Mouse (Mus musculus): ENCODE results near the gene Zfp110. TPM values are rescaled to one million over a fixed set of nuclear protein-coding genes. Genes with fewer than 3 reads are reported as not detected.

Zfp110 gene
- polyA plus RNA-seq, 1 experiment from 2014 or later = 39.0 TPM

- Histone ChIP-seq H3K27ac (replicated peaks; ENCODE audit: low read depth, low read length) (no peak within 1 kb of the TSS; the same call in 1 of the 2 replicates), H3K4me3 (ENCODE audit: low read depth, low read length) (peak within 1 kb of the TSS; percentile 73)
- peak; percentile 99 for ATAC-seq (replicated peaks; ENCODE audit: insufficient number of reproducible peaks, low FRiP score, low TSS enrichment, low read depth)
These were observed 46.5 kb downstream of the Zfp110 start, which contains the start of gene Zfp128 for GRCm38 (mm10) chr7:12880911-12881660. Gene Zfp128, plus strand, starts transcription at chr7:12881177.

GRCm38 (mm10) chr7:12886563-12887266 lies 52.2 kb downstream of the Zfp110 start:
- 95% methylated on average over 12 of the region's 12 CpGs for WGBS
- H3K27me3 ChIP-seq (ENCODE audit: control insufficient read depth, insufficient read depth, low read length) = no peaks in the 10 kb centered on the region
- DNase-seq (ENCODE audit: low spot score) (no peak), ATAC-seq (replicated peaks; ENCODE audit: insufficient number of reproducible peaks, low FRiP score, low TSS enrichment, low read depth) (no peak)
- H3K36me3 ChIP-seq (replicated peaks; ENCODE audit: control insufficient read depth, insufficient read depth, low read depth, low read length) = peaks cover 8% of the 10 kb centered on the region
- H3K4me3 ChIP-seq (ENCODE audit: low read depth, low read length) = no peak overlapping the region
- H3K27ac ChIP-seq (replicated peaks; ENCODE audit: low read depth, low read length) = no peak overlapping the region
- H3K9me3 ChIP-seq (replicated peaks; ENCODE audit: control insufficient read depth, low read length) = no peaks in the 10 kb centered on the region
- H3K9ac ChIP-seq (replicated peaks; ENCODE audit: low read length) = no peak overlapping the region
- no peak overlapping the region for H3K4me2 ChIP-seq (ENCODE audit: low read depth, low read length)
- H3K4me1 ChIP-seq (ENCODE audit: control insufficient read depth, insufficient read depth, low read length) = no peaks in the 10 kb centered on the region

More at GRCm38 (mm10) chr7:12880911-12881660, 46.5 kb downstream of the Zfp110 start, which contains the start of gene Zfp128:
- WGBS = under 1% methylated on average over 35 of the region's 35 CpGs
- Histone ChIP-seq H3K27me3 (ENCODE audit: control insufficient read depth, insufficient read depth, low read length) (no peaks in the 10 kb centered on the region), H3K9ac (replicated peaks; ENCODE audit: low read length) (peak within 1 kb of the TSS; percentile 85), H3K4me2 (ENCODE audit: low read depth, low read length) (peak within 1 kb of the TSS; percentile 66), H3K36me3 (replicated peaks; ENCODE audit: control insufficient read depth, insufficient read depth, low read depth, low read length) (no peaks in the 10 kb centered on the region; the same call in 1 of the 2 replicates), H3K9me3 (replicated peaks; ENCODE audit: control insufficient read depth, low read length) (no peaks in the 10 kb centered on the region), H3K4me1 (ENCODE audit: control insufficient read depth, insufficient read depth, low read length) (no peaks in the 10 kb centered on the region)
- DNase-seq (ENCODE audit: low spot score) = peak; percentile 99

DNA sequence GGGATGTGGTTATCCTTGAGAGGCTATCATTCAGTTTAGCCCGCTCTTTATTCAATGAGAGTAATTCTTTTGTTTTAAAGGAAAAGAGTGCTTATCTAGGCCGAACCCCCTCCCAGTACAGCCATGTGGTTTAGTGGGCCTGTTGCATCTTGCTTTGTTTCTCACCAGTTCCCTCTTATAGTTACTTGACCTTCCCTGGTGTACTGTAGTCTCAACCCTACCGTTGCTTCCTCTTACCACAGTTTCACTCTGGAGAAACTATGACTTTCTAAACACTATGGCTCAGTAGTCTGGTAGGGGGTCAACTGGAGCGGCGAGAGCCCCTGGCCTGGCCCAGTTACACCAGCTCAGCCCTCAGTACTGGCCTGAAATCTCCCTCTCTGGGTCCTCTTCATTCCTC lies 53.0 kb downstream of the Zfp110 start:
- no peak overlapping the region for H3K4me3 ChIP-seq (ENCODE audit: low read depth, low read length)
- DNase-seq (ENCODE audit: low spot score) (no peak), ATAC-seq (replicated peaks; ENCODE audit: insufficient number of reproducible peaks, low FRiP score, low TSS enrichment, low read depth) (no peak)
- 87% methylated on average over 5 of the region's 5 CpGs for WGBS
- no peak overlapping the region for H3K9ac ChIP-seq (replicated peaks; ENCODE audit: low read length)
- no peak overlapping the region for H3K27ac ChIP-seq (replicated peaks; ENCODE audit: low read depth, low read length)
- H3K36me3 ChIP-seq (replicated peaks; ENCODE audit: control insufficient read depth, insufficient read depth, low read depth, low read length) = peaks cover 8% of the 10 kb centered on the region
- no peaks in the 10 kb centered on the region for H3K4me1 ChIP-seq (ENCODE audit: control insufficient read depth, insufficient read depth, low read length)
- H3K9me3 ChIP-seq (replicated peaks; ENCODE audit: control insufficient read depth, low read length) = no peaks in the 10 kb centered on the region
- no peaks in the 10 kb centered on the region for H3K27me3 ChIP-seq (ENCODE audit: control insufficient read depth, insufficient read depth, low read length)
- no peak overlapping the region for H3K4me2 ChIP-seq (ENCODE audit: low read depth, low read length)

GRCm38 (mm10) chr7:12890928-12891327 lies 56.4 kb downstream of the Zfp110 start:
- 91% methylated on average over 14 of the region's 14 CpGs for WGBS
- peaks cover 8% of the 10 kb centered on the region for H3K36me3 ChIP-seq (replicated peaks; ENCODE audit: control insufficient read depth, insufficient read depth, low read depth, low read length)
- no peaks in the 10 kb centered on the region for H3K9me3 ChIP-seq (replicated peaks; ENCODE audit: control insufficient read depth, low read length)
- ATAC-seq (replicated peaks; ENCODE audit: insufficient number of reproducible peaks, low FRiP score, low TSS enrichment, low read depth) = no peak
- H3K9ac ChIP-seq (replicated peaks; ENCODE audit: low read length) = no peak overlapping the region
- no peaks in the 10 kb centered on the region for H3K27me3 ChIP-seq (ENCODE audit: control insufficient read depth, insufficient read depth, low read length)
- H3K4me2 ChIP-seq (ENCODE audit: low read depth, low read length) = no peak overlapping the region
- no peak overlapping the region for H3K4me3 ChIP-seq (ENCODE audit: low read depth, low read length)
- no peak overlapping the region for H3K27ac ChIP-seq (replicated peaks; ENCODE audit: low read depth, low read length)
- no peaks in the 10 kb centered on the region for H3K4me1 ChIP-seq (ENCODE audit: control insufficient read depth, insufficient read depth, low read length)
- DNase-seq (ENCODE audit: low spot score) = no peak

DNA sequence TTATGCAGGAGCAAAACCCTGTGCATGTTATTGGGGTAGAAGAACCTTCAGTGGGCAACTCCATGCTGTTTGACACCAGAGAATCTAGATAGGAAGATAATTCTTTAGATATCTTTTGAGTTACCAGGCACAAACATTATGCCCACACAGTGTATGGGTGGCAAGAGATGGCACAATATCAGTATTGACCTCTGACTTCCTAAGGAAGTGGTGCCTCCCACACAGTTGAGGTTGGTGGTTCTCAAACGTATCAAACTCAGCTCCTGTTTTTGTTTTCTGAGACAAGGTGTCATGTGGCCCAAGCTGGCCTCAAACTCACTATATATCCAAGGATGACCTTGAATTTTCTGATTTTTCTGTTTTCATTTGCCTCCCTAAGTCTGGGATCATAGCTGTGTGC lies 56.8 kb downstream of the Zfp110 start:
- Histone ChIP-seq H3K4me1 (ENCODE audit: control insufficient read depth, insufficient read depth, low read length) (no peaks in the 10 kb centered on the region), H3K4me3 (ENCODE audit: low read depth, low read length) (no peak overlapping the region), H3K9me3 (replicated peaks; ENCODE audit: control insufficient read depth, low read length) (no peaks in the 10 kb centered on the region), H3K27ac (replicated peaks; ENCODE audit: low read depth, low read length) (no peak overlapping the region), H3K9ac (replicated peaks; ENCODE audit: low read length) (no peak overlapping the region), H3K27me3 (ENCODE audit: control insufficient read depth, insufficient read depth, low read length) (no peaks in the 10 kb centered on the region), H3K36me3 (replicated peaks; ENCODE audit: control insufficient read depth, insufficient read depth, low read depth, low read length) (peaks cover 8% of the 10 kb centered on the region), H3K4me2 (ENCODE audit: low read depth, low read length) (no peak overlapping the region)
- ATAC-seq (replicated peaks; ENCODE audit: insufficient number of reproducible peaks, low FRiP score, low TSS enrichment, low read depth) = no peak
- DNase-seq (ENCODE audit: low spot score) = no peak
- WGBS = 73% methylated on average over 1 of the region's 1 CpGs

DNA sequence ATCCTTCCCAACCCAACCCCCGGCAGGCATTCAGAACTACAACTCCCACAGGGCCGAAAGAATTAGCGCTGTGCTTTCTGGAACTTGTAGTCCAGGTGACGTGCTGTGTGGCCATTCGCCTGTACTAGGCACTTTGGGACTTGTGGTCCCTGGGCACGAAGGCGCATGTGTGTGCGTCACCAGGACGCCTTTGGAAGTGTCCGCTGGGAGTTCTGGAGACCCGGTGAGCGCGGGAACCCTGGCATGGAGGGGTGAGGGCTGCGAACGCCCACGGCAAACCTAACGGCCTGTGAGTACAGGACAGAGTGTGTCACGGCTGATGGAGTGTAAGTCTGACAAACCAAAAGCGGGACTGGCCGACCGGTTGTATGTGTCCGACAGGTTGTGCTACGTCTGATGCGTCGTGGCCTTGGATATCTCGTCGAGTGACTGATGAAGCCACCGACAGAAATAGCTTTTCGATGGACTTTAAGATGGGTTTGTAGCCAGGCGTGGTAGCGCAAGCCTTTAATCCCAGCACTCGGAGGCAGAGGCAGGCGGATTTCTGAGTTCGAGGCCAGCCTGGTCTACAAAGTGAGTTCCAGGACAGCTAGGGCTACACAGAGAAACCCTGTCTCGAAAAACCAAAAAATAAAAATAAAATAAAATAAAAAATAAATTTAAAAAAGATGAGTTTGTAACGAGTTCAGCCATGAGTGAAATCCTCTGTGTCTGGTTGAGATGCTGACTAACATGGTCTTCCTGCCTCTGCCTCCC lies 63.3 kb downstream of the Zfp110 start, which contains the start of gene Zscan22:
Gene Zscan22 (plus strand): TSS at position 161 of the 756 bp plus-strand sequence.
- peak within 1 kb of the TSS; percentile 54 for H3K9ac ChIP-seq (replicated peaks; ENCODE audit: low read length)
- ATAC-seq (replicated peaks; ENCODE audit: insufficient number of reproducible peaks, low FRiP score, low TSS enrichment, low read depth) (peak; percentile 99), DNase-seq (ENCODE audit: low spot score) (peak; percentile 98)
- no peaks in the 10 kb centered on the region for H3K36me3 ChIP-seq (replicated peaks; ENCODE audit: control insufficient read depth, insufficient read depth, low read depth, low read length)
- no peak within 1 kb of the TSS for H3K27ac ChIP-seq (replicated peaks; ENCODE audit: low read depth, low read length)
- peak within 1 kb of the TSS; percentile 55 for H3K4me3 ChIP-seq (ENCODE audit: low read depth, low read length)
- no peaks in the 10 kb centered on the region for H3K27me3 ChIP-seq (ENCODE audit: control insufficient read depth, insufficient read depth, low read length)
- H3K4me1 ChIP-seq (ENCODE audit: control insufficient read depth, insufficient read depth, low read length) = no peaks in the 10 kb centered on the region
- H3K9me3 ChIP-seq (replicated peaks; ENCODE audit: control insufficient read depth, low read length) = no peaks in the 10 kb centered on the region
- peak within 1 kb of the TSS; percentile 21 for H3K4me2 ChIP-seq (ENCODE audit: low read depth, low read length)
- 6% methylated on average over 36 of the region's 36 CpGs for WGBS

Data from embryonic facial prominence, embryonic 11.5 days (tissue).